Mouse (Mus musculus): Measurements from ENCODE around the gene Rnf223.

The Rnf223 gene

GRCm38 (mm10) chr4:156130436-156130835 lies at the start of gene Rnf223:
Rnf223 (plus strand) TSS chr4:156130513.
- DNase-seq, result no peak

- DNase-seq, result no peak
Measured at GRCm38 (mm10) chr4:156082621-156083234, 47.6 kb upstream of the Rnf223 start.

GRCm38 (mm10) chr4:156083348-156083747 lies 47.0 kb upstream of the Rnf223 start:
- DNase-seq, result no peak

- no peak for DNase-seq
Measured at GRCm38 (mm10) chr4:156084096-156084879, 46.0 kb upstream of the Rnf223 start.

- no peak for DNase-seq
Measured at GRCm38 (mm10) chr4:156085256-156085655, 45.1 kb upstream of the Rnf223 start.

- DNase-seq, result no peak
Measured at GRCm38 (mm10) chr4:156087398-156088087, 42.8 kb upstream of the Rnf223 start.

- DNase-seq, result no peak
Measured at GRCm38 (mm10) chr4:156091236-156091635, 39.1 kb upstream of the Rnf223 start.

- DNase-seq, result no peak
Measured at GRCm38 (mm10) chr4:156092765-156093164, 37.5 kb upstream of the Rnf223 start.

- DNase-seq, result no peak
Measured at GRCm38 (mm10) chr4:156093758-156094157, 36.6 kb upstream of the Rnf223 start.

- no peak for DNase-seq
Measured at GRCm38 (mm10) chr4:156096191-156096590, 34.1 kb upstream of the Rnf223 start.

- no peak for DNase-seq
Measured at GRCm38 (mm10) chr4:156097770-156098366, 32.4 kb upstream of the Rnf223 start.

GRCm38 (mm10) chr4:156099427-156099826 lies 30.9 kb upstream of the Rnf223 start:
- DNase-seq, result no peak

GRCm38 (mm10) chr4:156100501-156100900 lies 29.8 kb upstream of the Rnf223 start:
- DNase-seq, result no peak

GRCm38 (mm10) chr4:156101481-156101903 lies 28.8 kb upstream of the Rnf223 start:
- DNase-seq, result no peak

- DNase-seq, result no peak
Measured at GRCm38 (mm10) chr4:156103342-156103741, 27.0 kb upstream of the Rnf223 start.

GRCm38 (mm10) chr4:156108606-156109546 lies 21.4 kb upstream of the Rnf223 start:
- peak; percentile 65 for DNase-seq

GRCm38 (mm10) chr4:156109570-156110331 lies 20.6 kb upstream of the Rnf223 start, which contains the start of gene 9430015G10Rik:
9430015G10Rik (plus strand) TSS chr4:156109982.
- peak; percentile 99 for DNase-seq

- DNase-seq, result no peak
Measured at GRCm38 (mm10) chr4:156124077-156124476, 6.2 kb upstream of the Rnf223 start.

- DNase-seq, result no peak
Measured at GRCm38 (mm10) chr4:156125393-156125792, 4.9 kb upstream of the Rnf223 start.

- DNase-seq, result no peak
Measured at GRCm38 (mm10) chr4:156126841-156127240, 3.5 kb upstream of the Rnf223 start.

- no peak for DNase-seq
Measured at GRCm38 (mm10) chr4:156128746-156129145, 1.6 kb upstream of the Rnf223 start.

All from cerebellum, adult 9-11 months (tissue).